Mouse (Mus musculus): ENCODE results near the gene Mpnd. TPM values are rescaled to one million over a fixed set of nuclear protein-coding genes. Genes with fewer than 3 reads are reported as not detected.

The Mpnd gene
- polyA plus RNA-seq, 1 experiment from 2014 or later: 130 TPM

DNA sequence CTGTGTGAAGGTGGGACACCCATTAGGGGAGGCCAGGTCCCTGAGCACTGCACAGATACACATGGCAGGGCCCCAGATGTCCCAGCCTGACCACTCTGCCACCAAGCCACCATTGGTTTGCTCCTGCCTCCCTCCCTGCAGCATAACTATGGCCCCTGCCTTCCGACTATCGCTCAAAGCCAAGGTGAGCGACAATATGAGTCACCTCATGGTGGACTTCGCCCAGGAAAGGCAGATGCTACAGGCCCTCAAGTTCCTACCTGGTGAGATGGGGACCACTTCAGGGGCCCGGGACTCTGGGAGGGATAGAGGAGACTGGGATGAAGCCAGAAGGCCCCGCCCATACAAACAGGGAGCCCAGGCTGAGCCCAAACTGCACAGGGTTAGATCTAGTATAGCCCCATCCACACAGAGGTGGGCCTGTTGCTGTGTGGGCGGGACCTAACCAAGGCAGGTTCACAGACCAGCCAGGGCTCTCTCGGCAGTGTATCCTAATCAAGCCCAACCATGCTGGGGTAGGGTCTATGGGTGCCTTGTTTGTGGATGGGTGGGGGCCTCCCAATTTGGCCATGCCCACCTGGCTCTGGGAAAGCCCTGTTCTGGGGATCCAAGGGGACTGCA is 15.1 kb upstream of the Mpnd start:
- H3K36me3 ChIP-seq: peaks cover 55% of the 10 kb centered on the region
- 88% methylated on average over 8 of the region's 8 CpGs for WGBS

DNA sequence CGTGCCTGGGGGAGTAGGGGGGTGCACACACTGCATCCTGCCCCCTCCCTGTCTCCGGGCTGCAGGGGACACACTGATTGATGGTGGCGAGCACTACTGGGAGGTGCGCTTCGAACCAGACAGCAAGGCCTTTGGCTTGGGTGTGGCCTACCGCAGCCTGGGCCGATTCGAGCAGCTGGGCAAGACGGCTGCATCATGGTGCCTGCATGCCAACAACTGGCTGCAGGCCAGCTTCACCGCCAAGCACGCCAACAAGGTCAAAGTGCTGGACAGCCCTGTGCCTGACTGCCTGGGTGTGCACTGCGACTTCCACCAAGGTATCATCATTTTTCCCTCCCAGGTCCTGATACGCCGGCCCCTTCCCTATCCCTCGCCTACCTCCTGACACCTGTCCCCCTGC is 9.5 kb upstream of the Mpnd start:
- H3K4me1 ChIP-seq: no peaks in the 10 kb centered on the region
- H3K9ac ChIP-seq (replicated peaks): no peak overlapping the region
- H3K27ac ChIP-seq (replicated peaks): no peak overlapping the region
- H3K9me3 ChIP-seq (replicated peaks): no peaks in the 10 kb centered on the region
- 87% methylated on average over 15 of the region's 15 CpGs for WGBS
- H3K4me3 ChIP-seq (replicated peaks): no peak overlapping the region
- ATAC-seq (ENCODE audit: low FRiP score): no peak
- H3K27me3 ChIP-seq (replicated peaks): peaks cover 16% of the 10 kb centered on the region
- peaks cover 52% of the 10 kb centered on the region for H3K36me3 ChIP-seq
- H3K4me2 ChIP-seq: no peak overlapping the region

More for the DNA sequence above, 15.1 kb upstream of the Mpnd start:
- Histone ChIP-seq H3K4me3 (replicated peaks) (no peak overlapping the region), H3K9me3 (replicated peaks) (no peaks in the 10 kb centered on the region), H3K4me2 (no peak overlapping the region), H3K9ac (replicated peaks) (no peak overlapping the region), H3K4me1 (peaks cover 15% of the 10 kb centered on the region), H3K27ac (replicated peaks) (no peak overlapping the region), H3K27me3 (replicated peaks) (no peaks in the 10 kb centered on the region)
- ATAC-seq (ENCODE audit: low FRiP score): no peak

DNA sequence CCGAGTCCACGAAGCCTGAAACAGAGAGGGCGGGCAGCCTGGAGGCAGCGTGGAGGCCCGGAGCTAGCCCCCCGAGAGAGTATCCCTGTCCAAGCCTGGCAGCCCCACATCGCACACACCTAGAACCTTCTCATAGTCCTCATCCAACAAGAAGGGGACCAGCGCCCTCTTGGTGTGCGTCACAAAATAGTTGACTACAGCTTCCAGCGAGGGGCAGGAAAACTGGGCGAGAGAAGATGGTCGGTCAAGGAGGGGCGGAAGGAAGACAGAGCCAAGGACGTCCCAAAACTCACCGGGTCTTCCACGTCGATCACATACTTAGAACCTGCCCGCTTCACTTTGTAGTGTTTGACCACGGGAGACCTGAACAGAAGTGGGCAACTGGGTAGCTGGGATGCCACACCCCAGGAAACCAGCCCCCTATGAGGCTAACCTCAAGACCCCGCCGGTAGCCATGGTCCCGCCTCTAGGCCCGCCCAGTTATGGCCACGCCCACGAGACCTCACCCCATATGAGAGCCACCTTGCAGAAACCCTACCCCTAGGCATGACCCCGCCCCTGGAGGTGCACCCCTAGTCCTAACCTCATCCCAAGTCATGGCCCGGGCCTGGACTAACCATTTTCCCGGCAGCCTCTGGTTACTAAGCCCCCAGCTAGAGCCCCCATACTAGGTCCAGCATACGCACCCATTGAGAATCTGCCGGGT is 5.6 kb upstream of the Mpnd start:
- Histone ChIP-seq H3K9ac (replicated peaks) (no peak overlapping the region), H3K4me3 (replicated peaks) (no peak overlapping the region), H3K4me1 (no peaks in the 10 kb centered on the region), H3K27me3 (replicated peaks) (peaks cover 21% of the 10 kb centered on the region), H3K36me3 (peaks cover 20% of the 10 kb centered on the region), H3K4me2 (peak overlapping the region; percentile 26; the same call in 1 of the 2 replicates), H3K27ac (replicated peaks) (no peak overlapping the region), H3K9me3 (replicated peaks) (no peaks in the 10 kb centered on the region)
- ATAC-seq (ENCODE audit: low FRiP score): 0 out of 2 replicates have a peak, but pooled peaks have one; percentile 3
- WGBS: 10% methylated on average over 30 of the region's 30 CpGs

DNA sequence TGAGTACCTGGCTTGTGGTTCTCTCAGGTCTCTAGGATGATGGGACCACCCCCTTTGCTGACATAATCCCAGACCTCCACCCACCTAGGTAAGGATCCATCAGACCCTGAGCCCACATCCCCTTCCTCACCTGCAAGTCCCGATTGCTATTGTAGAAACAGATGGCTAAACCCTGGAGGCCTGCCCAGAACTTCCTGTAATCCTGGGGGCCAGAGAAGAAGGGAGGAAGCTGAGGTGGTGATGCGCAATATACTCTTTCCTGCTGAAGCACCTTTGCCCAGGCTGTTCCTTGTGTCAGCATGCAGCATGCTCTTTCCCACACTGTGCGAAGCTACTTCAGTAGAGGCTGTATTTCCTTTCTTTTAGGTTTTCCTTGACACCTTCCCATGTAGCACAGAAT is 2.5 kb upstream of the Mpnd start:
- peaks cover 7% of the 10 kb centered on the region for H3K4me1 ChIP-seq
- WGBS: 92% methylated on average over 3 of the region's 3 CpGs
- no peak overlapping the region for H3K4me3 ChIP-seq (replicated peaks)
- no peak overlapping the region for H3K9ac ChIP-seq (replicated peaks)
- H3K4me2 ChIP-seq: no peak overlapping the region
- H3K9me3 ChIP-seq (replicated peaks): no peaks in the 10 kb centered on the region
- no peak overlapping the region for H3K27ac ChIP-seq (replicated peaks)
- no peaks in the 10 kb centered on the region for H3K36me3 ChIP-seq
- no peak for ATAC-seq (ENCODE audit: low FRiP score)
- H3K27me3 ChIP-seq (replicated peaks): peaks cover 21% of the 10 kb centered on the region

DNA sequence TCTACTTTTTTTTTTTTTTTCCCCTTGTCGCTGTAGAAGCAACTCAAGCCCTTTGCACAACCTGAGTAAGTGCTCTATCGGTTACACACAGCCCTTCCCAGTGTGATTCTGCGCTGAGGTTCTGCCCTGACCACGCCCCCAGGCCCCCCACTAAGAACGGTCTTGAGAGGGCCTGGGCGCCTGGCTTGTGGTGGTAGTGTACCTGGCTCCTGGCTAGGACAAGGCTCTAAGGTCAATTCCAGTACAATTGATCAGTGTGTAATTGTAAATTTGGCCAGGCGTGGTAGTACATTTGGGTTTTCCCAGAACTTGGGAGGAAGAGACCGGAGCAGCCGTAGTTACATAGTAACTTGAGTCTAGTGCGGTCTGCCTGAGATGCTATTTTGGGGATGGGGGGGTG is 1.4 kb downstream of the Mpnd start:
- no peak overlapping the region for H3K4me3 ChIP-seq (replicated peaks)
- WGBS: 54% methylated on average over 10 of the region's 10 CpGs
- H3K27ac ChIP-seq (replicated peaks): peak overlapping the region; percentile 98; the same call in 1 of the 2 replicates
- peaks cover 8% of the 10 kb centered on the region for H3K36me3 ChIP-seq
- no peak overlapping the region for H3K4me2 ChIP-seq
- 0 out of 2 replicates have a peak, but pooled peaks cover 3% of the 10 kb centered on the region for H3K27me3 ChIP-seq (replicated peaks)
- H3K9ac ChIP-seq (replicated peaks): no peak overlapping the region
- H3K4me1 ChIP-seq: peaks cover 34% of the 10 kb centered on the region
- H3K9me3 ChIP-seq (replicated peaks): no peaks in the 10 kb centered on the region
- no peak for ATAC-seq (ENCODE audit: low FRiP score)

DNA sequence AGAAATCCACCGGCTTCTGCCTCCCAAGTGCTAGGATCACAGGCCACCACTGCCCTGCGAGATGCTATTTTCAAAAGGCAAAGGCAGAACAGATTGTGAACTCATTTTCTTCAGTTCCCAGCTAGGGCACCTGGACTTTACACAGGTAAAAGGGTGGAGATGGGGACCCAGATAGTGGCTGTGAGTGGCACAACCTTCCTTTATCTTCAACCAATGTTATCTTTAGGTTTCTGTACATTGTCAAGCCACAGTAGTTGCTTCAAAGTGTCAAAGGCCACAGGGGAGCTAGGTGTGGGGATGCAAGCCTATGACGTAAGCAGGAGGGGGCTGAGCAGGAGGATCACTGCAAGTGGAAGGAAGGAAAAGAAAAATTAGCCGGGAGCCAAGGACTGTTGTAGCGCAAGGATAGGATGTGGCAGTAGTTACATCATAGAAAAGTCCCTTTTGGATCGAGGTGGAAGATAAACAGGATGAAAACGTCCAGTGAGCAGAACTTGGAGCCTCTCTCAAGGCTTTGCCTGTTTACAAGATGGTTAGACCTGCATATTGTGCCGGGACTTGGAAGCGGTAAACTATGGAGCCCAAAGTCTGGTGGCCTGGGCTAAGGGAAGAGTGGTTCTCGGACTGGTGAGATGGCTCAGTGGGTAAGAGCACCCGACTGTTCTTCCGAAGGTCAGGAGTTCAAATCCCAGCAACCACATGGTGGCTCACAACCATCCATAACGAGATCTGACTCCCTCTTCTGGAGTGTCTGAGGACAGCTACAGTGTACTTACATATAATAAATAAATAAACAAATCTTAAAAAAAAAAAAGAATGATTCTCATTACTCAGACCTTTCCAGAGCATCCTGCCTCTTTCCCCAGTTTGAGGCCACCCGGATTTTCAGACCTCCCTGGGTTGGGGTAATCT is 2.2 kb downstream of the Mpnd start:
- Histone ChIP-seq H3K9me3 (replicated peaks) (no peaks in the 10 kb centered on the region), H3K36me3 (peaks cover 15% of the 10 kb centered on the region), H3K27ac (replicated peaks) (peak overlapping the region; percentile 98), H3K27me3 (replicated peaks) (0 out of 2 replicates have a peak, but pooled peaks cover 3% of the 10 kb centered on the region), H3K4me2 (peak overlapping the region; percentile 99), H3K4me1 (peaks cover 40% of the 10 kb centered on the region), H3K9ac (replicated peaks) (peak overlapping the region; percentile 97), H3K4me3 (replicated peaks) (peak overlapping the region; percentile 90)
- ATAC-seq (ENCODE audit: low FRiP score): peak; percentile 9
- 29% methylated on average over 14 of the region's 14 CpGs for WGBS

DNA sequence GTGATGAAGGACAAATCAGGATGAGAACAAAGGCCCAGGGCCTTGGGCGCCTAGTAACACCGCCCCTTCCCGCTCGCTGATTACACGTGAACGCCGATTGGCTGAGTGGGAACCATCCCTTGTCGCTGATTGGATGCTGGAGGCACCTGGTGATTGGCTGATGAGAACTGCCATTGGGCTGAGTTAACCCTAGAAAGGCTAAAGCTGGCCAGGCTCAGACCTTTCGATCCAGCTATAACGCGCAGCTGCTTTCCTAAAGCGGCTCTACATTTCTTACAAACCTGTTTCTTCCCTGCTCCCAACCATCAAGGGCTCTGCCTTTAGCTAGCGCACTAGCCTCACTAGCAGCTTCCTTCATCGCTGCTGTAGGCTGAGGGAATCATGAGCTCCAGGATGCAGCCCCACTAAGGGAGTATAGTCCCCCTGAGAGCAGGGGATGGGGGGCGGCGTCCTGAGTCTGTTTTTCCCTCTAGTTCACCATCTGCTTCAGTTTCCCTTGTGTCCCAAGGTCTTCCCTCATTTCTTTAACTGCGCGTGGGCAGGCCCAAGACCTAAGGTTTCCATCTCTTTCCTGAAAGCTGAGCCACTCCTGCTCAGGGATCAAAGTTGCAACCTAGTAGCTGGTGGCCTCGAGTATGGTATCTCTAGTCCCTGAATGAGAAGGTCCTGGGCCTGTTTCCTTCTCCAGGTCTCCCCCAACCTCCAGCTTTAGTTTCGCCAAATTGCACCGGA is 3.0 kb downstream of the Mpnd start:
- Histone ChIP-seq H3K4me3 (replicated peaks) (peak overlapping the region; percentile 90), H3K4me1 (peaks cover 40% of the 10 kb centered on the region), H3K27me3 (replicated peaks) (no peaks in the 10 kb centered on the region), H3K4me2 (peak overlapping the region; percentile 99), H3K9me3 (replicated peaks) (no peaks in the 10 kb centered on the region), H3K36me3 (peaks cover 21% of the 10 kb centered on the region), H3K27ac (replicated peaks) (peak overlapping the region; percentile 98), H3K9ac (replicated peaks) (peak overlapping the region; percentile 97)
- peak; percentile 94 for ATAC-seq (ENCODE audit: low FRiP score)
- under 1% methylated on average over 21 of the region's 21 CpGs for WGBS

DNA sequence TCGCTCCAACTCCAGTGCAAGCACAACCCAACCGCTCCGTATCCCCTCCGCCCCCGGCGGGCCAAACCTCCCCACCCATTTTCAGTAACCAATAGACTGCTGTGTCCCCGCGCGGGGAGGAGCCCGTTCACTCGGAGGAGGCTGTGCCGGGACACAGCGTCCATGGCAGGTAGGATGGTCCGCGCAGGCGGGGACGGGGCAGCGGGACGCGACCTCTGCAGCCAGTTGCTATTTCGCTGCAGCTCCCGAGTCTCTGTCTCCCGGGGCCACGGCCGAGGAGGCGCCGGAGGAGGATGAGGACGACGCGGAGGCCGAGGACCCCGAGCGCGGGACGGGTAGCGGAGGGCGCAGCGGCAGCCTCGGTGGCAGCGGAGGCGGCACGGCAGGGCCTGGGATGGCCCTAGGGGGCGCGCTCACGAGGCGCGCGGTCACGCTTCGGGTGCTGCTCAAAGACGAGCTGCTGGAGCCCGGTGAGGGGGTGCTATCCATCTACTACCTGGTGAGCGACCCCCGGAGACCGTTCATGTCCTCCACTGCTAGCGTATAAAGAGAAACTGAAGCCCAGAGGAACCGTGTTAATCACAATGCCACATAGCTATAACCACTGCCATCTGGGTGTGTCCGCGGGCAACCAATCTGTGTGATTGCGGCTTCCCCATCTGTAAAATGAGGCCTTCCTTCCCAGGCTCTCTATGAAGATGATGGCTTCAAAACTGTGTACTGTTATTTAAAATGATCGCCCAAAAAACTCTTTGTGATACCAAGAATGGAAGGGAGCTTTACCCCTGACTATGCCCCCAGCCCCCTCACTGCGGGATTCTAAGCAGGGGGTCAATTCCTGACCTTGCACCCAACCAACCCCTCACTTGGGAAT is 3.8 kb downstream of the Mpnd start:
- Histone ChIP-seq H3K4me2 (peak overlapping the region; percentile 99), H3K9me3 (replicated peaks) (no peaks in the 10 kb centered on the region), H3K27me3 (replicated peaks) (no peaks in the 10 kb centered on the region), H3K4me3 (replicated peaks) (peak overlapping the region; percentile 90), H3K27ac (replicated peaks) (peak overlapping the region; percentile 98), H3K36me3 (peaks cover 26% of the 10 kb centered on the region), H3K9ac (replicated peaks) (peak overlapping the region; percentile 97), H3K4me1 (peaks cover 40% of the 10 kb centered on the region)
- peak; percentile 92 for ATAC-seq (ENCODE audit: low FRiP score)
- WGBS: 1% methylated on average over 55 of the region's 62 CpGs

DNA sequence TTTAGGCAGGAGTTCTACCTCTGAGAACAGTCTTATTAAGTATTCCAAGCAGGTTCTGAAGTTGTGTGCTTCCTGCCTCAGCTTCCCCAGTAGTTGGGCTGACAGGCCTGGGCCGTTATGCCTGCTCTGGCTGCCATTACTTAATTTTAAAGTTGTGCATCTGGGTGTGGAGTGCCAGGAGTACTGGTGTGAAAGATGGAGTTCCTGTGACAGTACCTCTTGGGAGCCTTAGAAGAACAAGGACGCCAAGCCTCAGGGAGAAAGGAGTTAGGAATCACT is 4.4 kb downstream of the Mpnd start:
- 34% methylated on average over 2 of the region's 2 CpGs for WGBS
- H3K27me3 ChIP-seq (replicated peaks): no peaks in the 10 kb centered on the region
- H3K36me3 ChIP-seq: peaks cover 29% of the 10 kb centered on the region
- H3K9me3 ChIP-seq (replicated peaks): no peaks in the 10 kb centered on the region
- H3K4me3 ChIP-seq (replicated peaks): peak overlapping the region; percentile 90
- H3K4me1 ChIP-seq: peaks cover 40% of the 10 kb centered on the region
- ATAC-seq (ENCODE audit: low FRiP score): no peak
- H3K4me2 ChIP-seq: peak overlapping the region; percentile 99
- peak overlapping the region; percentile 97 for H3K9ac ChIP-seq (replicated peaks)
- peak overlapping the region; percentile 98 for H3K27ac ChIP-seq (replicated peaks)

DNA sequence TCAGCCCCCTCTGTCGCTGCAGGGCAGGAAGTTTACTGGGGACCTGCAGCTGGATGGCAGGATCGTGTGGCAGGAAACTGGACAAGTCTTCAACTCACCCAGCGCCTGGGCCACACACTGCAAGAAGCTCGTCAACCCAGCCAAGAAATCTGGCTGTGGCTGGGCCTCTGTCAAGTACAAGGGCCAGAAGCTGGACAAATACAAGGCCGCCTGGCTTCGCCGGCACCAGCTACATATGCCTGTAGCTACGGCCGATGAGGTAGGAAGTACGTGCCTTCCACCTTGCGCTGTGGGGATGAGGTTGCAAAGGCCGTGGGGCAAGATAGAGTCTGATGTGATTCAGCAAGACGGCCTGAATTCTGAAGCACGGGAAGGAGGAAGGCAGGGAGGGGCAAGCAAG is 4.7 kb downstream of the Mpnd start:
- Histone ChIP-seq H3K27ac (replicated peaks) (peak overlapping the region; percentile 98), H3K27me3 (replicated peaks) (no peaks in the 10 kb centered on the region), H3K9me3 (replicated peaks) (no peaks in the 10 kb centered on the region), H3K36me3 (peaks cover 33% of the 10 kb centered on the region), H3K4me1 (peaks cover 40% of the 10 kb centered on the region), H3K4me3 (replicated peaks) (peak overlapping the region; percentile 90), H3K4me2 (peak overlapping the region; percentile 99), H3K9ac (replicated peaks) (peak overlapping the region; percentile 97)
- WGBS: 72% methylated on average over 14 of the region's 14 CpGs
- no peak for ATAC-seq (ENCODE audit: low FRiP score)
